Mouse (Mus musculus): ENCODE data around the gene Nfil3. TPM values are rescaled to one million over a fixed set of nuclear protein-coding genes. Genes with fewer than 3 reads are reported as not detected.
A peak's percentile ranks its signal among the peaks of the same experiment; 100 is the strongest.

Gene Nfil3
- 9.7 and 16.8 TPM in 2 replicates for polyA plus RNA-seq (2012; rRNA removed)

DNA sequence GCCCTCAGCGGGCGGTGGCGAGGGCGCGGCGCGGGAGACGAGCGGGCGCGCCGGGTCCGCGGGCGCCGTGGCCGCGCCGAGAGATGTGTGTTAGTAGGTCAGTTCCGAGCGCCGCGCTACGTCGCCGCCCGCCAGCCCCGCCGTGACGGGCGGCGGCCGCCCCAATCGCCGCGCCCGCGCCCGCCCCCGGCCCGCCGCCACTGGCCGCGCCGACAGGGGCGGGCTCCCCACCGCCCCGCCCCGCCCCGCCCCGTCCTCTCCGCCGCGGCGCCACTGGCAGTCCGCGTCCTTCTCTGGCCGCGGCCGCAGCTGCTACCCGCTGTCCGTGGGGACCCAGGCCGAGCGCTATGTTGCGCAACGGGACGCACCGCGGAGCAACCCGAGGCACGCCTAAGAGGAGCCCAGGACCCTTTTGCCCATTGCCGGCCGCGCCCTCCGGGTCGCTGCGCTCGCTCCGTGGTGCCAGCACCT is at the start of gene Nfil3:
TSS of gene Nfil3 (minus strand) at position 123 of the 471 bp plus-strand sequence.
- DNase-seq (ENCODE audit: low read depth) = peak; percentile 89
- TF ChIP-seq POLR2A (IDR thresholded peaks at IDR 0.05; ENCODE audit: borderline replicate concordance, extremely low read depth, insufficient read depth, insufficient read length, poor library complexity, severe bottlenecking) (peak; percentile 56), CTCF (IDR thresholded peaks at IDR 0.05; ENCODE audit: borderline replicate concordance, extremely low read depth, insufficient read depth, insufficient read length) (no peak)

DNA sequence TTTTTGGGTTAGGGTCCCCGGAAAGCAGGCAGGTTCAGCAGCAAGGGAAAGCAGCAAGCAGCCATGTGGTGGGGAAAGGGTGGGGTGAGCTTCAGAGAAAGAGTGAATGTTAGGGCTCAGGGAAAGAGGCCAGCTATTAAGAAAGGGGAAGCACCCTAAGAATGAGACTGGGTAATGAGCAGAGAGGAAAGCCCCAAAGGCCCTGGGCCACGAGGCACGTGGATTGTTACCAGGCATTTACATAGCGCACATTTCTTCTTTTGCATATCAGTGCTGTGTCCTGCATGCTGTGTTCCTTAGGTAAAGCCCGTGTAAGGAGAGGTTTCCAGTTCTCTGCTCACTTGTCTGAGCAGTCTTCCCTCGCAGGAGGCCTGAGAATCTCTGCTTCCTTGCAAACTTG is 43.4 kb upstream of the Nfil3 start:
- no peak for DNase-seq (ENCODE audit: low read depth)
- TF ChIP-seq POLR2A (IDR thresholded peaks at IDR 0.05; ENCODE audit: borderline replicate concordance, extremely low read depth, insufficient read depth, insufficient read length, poor library complexity, severe bottlenecking) (no peak), CTCF (IDR thresholded peaks at IDR 0.05; ENCODE audit: borderline replicate concordance, extremely low read depth, insufficient read depth, insufficient read length) (no peak)

GRCm38 (mm10) chr13:53020282-53020681 is 39.4 kb upstream of the Nfil3 start:
- no peak for DNase-seq (ENCODE audit: low read depth)
- no peak for TF ChIP-seq CTCF (IDR thresholded peaks at IDR 0.05; ENCODE audit: borderline replicate concordance, extremely low read depth, insufficient read depth, insufficient read length)

DNA sequence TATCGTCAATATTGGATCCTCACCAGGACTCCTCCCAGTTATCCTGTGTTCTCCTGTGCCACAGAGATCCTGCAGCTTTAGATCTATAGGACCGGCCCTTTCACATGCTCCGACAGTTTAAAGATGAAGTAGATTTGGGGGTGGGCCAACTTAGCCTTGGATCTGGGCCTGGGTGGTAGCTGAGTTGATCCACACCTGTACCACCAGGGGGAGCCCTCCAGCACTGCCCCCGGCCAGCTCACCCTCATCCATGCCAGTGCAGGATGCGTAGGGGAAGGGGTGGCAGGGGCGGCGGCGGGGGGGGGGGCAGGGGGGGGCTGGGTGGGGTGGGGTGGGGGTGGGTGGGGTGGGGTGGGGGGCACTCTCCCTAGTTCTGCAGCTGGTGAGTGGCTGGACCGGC is 38.7 kb upstream of the Nfil3 start:
- no peak for TF ChIP-seq POLR2A (IDR thresholded peaks at IDR 0.05; ENCODE audit: borderline replicate concordance, extremely low read depth, insufficient read depth, insufficient read length, poor library complexity, severe bottlenecking)
- peak; percentile 29; the same call in 1 of the 2 replicates for TF ChIP-seq CTCF (IDR thresholded peaks at IDR 0.05; ENCODE audit: borderline replicate concordance, extremely low read depth, insufficient read depth, insufficient read length)
- DNase-seq (ENCODE audit: low read depth) = no peak

- TF ChIP-seq CTCF (IDR thresholded peaks at IDR 0.05; ENCODE audit: borderline replicate concordance, extremely low read depth, insufficient read depth, insufficient read length) (no peak), POLR2A (IDR thresholded peaks at IDR 0.05; ENCODE audit: borderline replicate concordance, extremely low read depth, insufficient read depth, insufficient read length, poor library complexity, severe bottlenecking) (no peak)
Measured at GRCm38 (mm10) chr13:53018976-53019375, 38.1 kb upstream of the Nfil3 start.

GRCm38 (mm10) chr13:53017983-53018382 is 37.1 kb upstream of the Nfil3 start:
- DNase-seq (ENCODE audit: low read depth) = no peak
- no peak for TF ChIP-seq CTCF (IDR thresholded peaks at IDR 0.05; ENCODE audit: borderline replicate concordance, extremely low read depth, insufficient read depth, insufficient read length)
- TF ChIP-seq POLR2A (IDR thresholded peaks at IDR 0.05; ENCODE audit: borderline replicate concordance, extremely low read depth, insufficient read depth, insufficient read length, poor library complexity, severe bottlenecking) = no peak

More at GRCm38 (mm10) chr13:53018976-53019375, 38.1 kb upstream of the Nfil3 start:
- no peak for DNase-seq (ENCODE audit: low read depth)

GRCm38 (mm10) chr13:53017117-53017516 is 36.2 kb upstream of the Nfil3 start:
- no peak for DNase-seq (ENCODE audit: low read depth)
- TF ChIP-seq CTCF (IDR thresholded peaks at IDR 0.05; ENCODE audit: borderline replicate concordance, extremely low read depth, insufficient read depth, insufficient read length) = peak; percentile 42; the same call in 1 of the 2 replicates
- TF ChIP-seq POLR2A (IDR thresholded peaks at IDR 0.05; ENCODE audit: borderline replicate concordance, extremely low read depth, insufficient read depth, insufficient read length, poor library complexity, severe bottlenecking) = no peak

DNA sequence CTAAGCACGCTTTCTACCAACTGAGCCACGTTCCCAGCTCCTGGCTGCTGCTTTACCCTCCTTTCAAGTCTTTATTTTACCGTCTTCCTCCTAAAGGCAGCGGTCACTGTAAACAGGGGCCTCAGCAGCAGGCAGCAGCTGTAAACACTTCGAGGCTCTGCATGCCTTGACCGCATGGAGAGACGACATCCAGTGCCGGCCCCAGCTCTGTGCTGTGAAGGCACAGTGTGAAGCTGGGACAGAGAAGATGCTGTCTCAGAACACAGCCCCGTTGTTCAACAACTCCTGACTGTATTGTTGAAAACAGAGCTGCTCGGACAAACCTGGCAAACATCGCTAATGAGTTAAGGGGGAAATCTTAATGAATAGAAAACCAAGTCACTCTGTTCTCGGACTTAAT is 30.6 kb upstream of the Nfil3 start:
- peak; percentile 61 for DNase-seq (ENCODE audit: low read depth)

DNA sequence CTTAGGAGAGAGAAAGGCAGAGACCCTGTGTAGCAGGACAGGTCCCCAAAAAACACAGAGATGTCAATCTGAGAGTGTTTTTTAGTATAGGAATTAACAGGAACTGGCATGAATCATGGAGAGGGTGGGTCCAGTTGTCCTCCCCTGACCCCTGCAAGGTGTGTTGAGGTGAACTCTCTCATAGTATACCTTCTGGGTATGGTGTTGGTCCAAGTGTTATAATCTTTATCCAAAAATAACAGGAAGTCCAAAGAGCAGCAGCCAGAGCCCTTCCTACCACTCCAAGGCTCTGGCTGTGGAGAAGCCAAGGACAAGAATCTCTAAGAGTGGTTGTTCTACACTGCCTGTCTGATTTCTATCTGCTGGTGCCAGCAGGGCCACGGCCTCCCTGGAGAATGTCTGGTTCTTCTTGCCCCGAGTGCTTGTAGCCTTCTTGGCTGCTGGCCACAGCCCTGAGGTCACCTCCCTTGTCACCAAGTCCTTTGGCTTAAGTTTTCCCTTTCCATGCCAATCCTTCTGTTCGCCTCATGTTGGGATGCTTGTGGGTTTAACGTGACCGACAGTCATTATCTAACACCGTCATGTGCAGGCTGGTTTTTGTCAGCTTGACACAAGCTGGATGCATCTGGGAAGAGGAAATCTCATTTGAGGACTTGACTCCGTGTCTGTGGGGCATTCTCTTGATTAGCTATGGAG is 27.8 kb upstream of the Nfil3 start:
- no peak for TF ChIP-seq POLR2A (IDR thresholded peaks at IDR 0.05; ENCODE audit: borderline replicate concordance, extremely low read depth, insufficient read depth, insufficient read length, poor library complexity, severe bottlenecking)
- DNase-seq (ENCODE audit: low read depth) = peak; percentile 38

More for the DNA sequence above, 30.6 kb upstream of the Nfil3 start:
- TF ChIP-seq CTCF (IDR thresholded peaks at IDR 0.05; ENCODE audit: borderline replicate concordance, extremely low read depth, insufficient read depth, insufficient read length) (no peak), POLR2A (IDR thresholded peaks at IDR 0.05; ENCODE audit: borderline replicate concordance, extremely low read depth, insufficient read depth, insufficient read length, poor library complexity, severe bottlenecking) (no peak)

DNA sequence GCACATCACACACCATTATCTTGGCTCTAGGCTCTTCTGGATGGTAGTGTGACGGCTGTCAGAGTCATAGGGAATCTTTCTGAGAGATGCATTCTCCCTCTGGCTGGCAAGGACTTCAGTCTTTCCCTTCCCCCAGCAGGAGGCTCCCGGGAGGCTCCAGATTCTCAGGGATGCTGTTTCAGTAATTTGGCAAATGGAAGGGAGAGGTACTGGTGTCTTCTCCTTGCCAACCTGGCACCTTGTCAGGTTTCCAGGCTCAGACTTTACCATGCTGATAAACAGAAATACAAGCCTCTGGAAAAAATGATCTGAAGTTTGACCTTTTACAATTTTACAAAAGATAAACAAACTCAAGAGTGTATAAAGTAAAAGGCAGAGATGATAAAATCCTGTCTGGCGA is 26.9 kb upstream of the Nfil3 start:
- no peak for TF ChIP-seq CTCF (IDR thresholded peaks at IDR 0.05; ENCODE audit: borderline replicate concordance, extremely low read depth, insufficient read depth, insufficient read length)
- TF ChIP-seq POLR2A (IDR thresholded peaks at IDR 0.05; ENCODE audit: borderline replicate concordance, extremely low read depth, insufficient read depth, insufficient read length, poor library complexity, severe bottlenecking) = no peak
- peak; percentile 55 for DNase-seq (ENCODE audit: low read depth)

DNA sequence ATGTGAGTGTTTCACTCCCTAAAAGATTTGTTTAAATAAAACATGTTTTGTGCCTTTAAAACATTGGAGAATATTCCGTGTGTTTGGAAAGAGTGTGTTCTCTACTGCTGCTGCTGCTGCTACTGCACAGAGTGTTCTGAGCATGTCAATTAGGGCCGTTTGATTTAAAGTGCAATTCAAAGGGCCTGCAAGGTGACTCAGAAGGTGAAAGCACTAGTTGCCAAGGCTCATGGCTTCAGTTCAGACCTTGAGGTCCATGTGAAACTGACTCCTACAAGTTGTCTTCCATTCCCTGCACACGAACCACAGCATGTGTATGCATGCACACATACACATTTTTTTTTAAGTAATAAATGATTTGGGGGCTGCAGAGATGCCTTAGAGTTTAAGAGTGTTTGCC is 22.4 kb upstream of the Nfil3 start:
- DNase-seq (ENCODE audit: low read depth) = no peak
- TF ChIP-seq CTCF (IDR thresholded peaks at IDR 0.05; ENCODE audit: borderline replicate concordance, extremely low read depth, insufficient read depth, insufficient read length) (no peak), POLR2A (IDR thresholded peaks at IDR 0.05; ENCODE audit: borderline replicate concordance, extremely low read depth, insufficient read depth, insufficient read length, poor library complexity, severe bottlenecking) (no peak)

DNA sequence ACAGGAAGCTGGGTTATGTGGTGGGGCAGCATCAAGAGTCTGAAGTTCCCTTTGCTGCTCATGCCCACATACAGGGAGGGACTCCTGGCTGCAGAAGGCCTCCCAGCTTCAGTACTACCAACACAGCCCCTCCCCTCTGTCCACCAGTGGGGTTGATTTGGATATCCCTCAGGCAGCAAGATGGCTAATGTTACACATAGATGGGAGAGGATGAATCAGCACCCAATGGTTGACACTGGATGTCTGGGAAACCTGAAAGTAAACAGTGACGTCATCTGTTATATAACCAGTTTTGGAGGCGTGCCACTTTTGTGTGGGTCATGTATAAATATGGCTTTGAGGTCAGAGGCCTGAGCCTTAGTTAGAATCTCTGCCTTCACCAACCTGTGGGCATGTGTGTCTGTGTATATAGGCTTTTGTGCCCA is 20.6 kb upstream of the Nfil3 start:
- no peak for DNase-seq (ENCODE audit: low read depth)
- TF ChIP-seq POLR2A (IDR thresholded peaks at IDR 0.05; ENCODE audit: borderline replicate concordance, extremely low read depth, insufficient read depth, insufficient read length, poor library complexity, severe bottlenecking) = no peak
- no peak for TF ChIP-seq CTCF (IDR thresholded peaks at IDR 0.05; ENCODE audit: borderline replicate concordance, extremely low read depth, insufficient read depth, insufficient read length)
